Mouse (Mus musculus) heart, postnatal 0 days (tissue): Measurements from ENCODE around the gene Vmp1.

Experiments
- CTCF ChIP-seq: IDR thresholded peaks from 2 replicates; pipeline ENCODE4 v1.5.1; 2016; ENCODE audit warnings: antibody characterized with exemption, control low read depth, low read depth
- EP300 ChIP-seq: IDR thresholded peaks from 2 replicates; pipeline ENCODE4 v1.6.1; 2016; ENCODE audit warnings: antibody characterized with exemption, low read depth

- TF ChIP-seq EP300 (peak; percentile 94), CTCF (no peak)
These were observed at the start of gene Vmp1, which contains the start of gene Ptrh2 for GRCm38 (mm10) chr11:86683395-86684125.
